In the genomic region with DNA sequence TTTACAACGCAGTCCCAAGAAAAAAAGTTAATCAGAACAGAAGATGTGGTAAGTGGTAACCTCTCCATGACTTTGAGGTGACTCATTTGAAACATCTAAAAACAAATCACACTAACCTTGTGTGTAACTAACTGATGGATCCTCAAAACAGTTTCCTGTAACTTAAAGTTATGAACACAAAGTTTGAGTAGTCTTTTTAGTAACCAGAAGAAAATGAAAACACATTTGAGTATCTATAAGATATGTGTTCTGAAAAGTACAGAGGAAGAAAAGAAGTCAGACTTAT, we compare ENCODE assay signal across 23 mouse cellular contexts. TPM values are rescaled to one million over a fixed set of nuclear protein-coding genes. Genes with fewer than 3 reads are reported as not detected.
"Had no signal": no experiment of that assay in that cellular context is flagged by ENCODE, and none has a peak within 500 bp of the region (broad histone marks: within the 10 kb centered on the region; RNA-seq: fewer than 3 reads in every experiment).

No protein-coding gene starts in this region.

- DNase-seq: liver, postnatal 0 days; lung, adult 2 months; lung, postnatal 14 days; lung, postnatal 36 days; right cerebral cortex, postnatal 14 days; thymus, adult 2 months; thymus, postnatal 25 days had no signal

- H3K4me1 ChIP-seq: lung, embryonic 15.5 days; midbrain, embryonic 13.5 days; midbrain, embryonic 15.5 days; neural tube, embryonic 12.5 days; stomach, embryonic 15.5 days had no signal

- H3K36me3 ChIP-seq: lung, embryonic 15.5 days; midbrain, embryonic 13.5 days; midbrain, embryonic 15.5 days; neural tube, embryonic 12.5 days; stomach, embryonic 15.5 days had no signal

- H3K4me2 ChIP-seq: lung, embryonic 15.5 days; midbrain, embryonic 11.5 days; midbrain, embryonic 13.5 days; midbrain, embryonic 15.5 days; neural tube, embryonic 12.5 days; stomach, embryonic 15.5 days had no signal

- ATAC-seq: liver, postnatal 0 days; lung, postnatal 0 days; midbrain, embryonic 13.5 days; midbrain, embryonic 15.5 days had no signal

- H3K27ac ChIP-seq: lung, embryonic 15.5 days; macrophage; midbrain, embryonic 13.5 days; midbrain, embryonic 15.5 days; neural tube, embryonic 12.5 days; stomach, embryonic 15.5 days; stomach, postnatal 0 days had no signal

- H3K9me3 ChIP-seq: lung, embryonic 15.5 days; megakaryocyte, embryonic 14.5 days; midbrain, embryonic 13.5 days; midbrain, embryonic 15.5 days; neural tube, embryonic 12.5 days; stomach, embryonic 15.5 days had no signal

- H3K4me3 ChIP-seq: lung, embryonic 15.5 days; megakaryocyte, embryonic 14.5 days; midbrain, embryonic 13.5 days; midbrain, embryonic 15.5 days; neural tube, embryonic 12.5 days; stomach, embryonic 15.5 days had no signal

- H3K9ac ChIP-seq: liver, postnatal 0 days; lung, embryonic 15.5 days; midbrain, embryonic 13.5 days; midbrain, embryonic 15.5 days; neural tube, embryonic 12.5 days; stomach, embryonic 15.5 days had no signal

- H3K27me3 ChIP-seq: lung, embryonic 15.5 days; midbrain, embryonic 13.5 days; midbrain, embryonic 15.5 days; neural tube, embryonic 12.5 days; stomach, embryonic 15.5 days had no signal

RNA-seq across cellular contexts. Expression of a gene that starts 51.7 kb away (rescaled TPM):
- polyA plus RNA-seq: midbrain, embryonic 11.5 days; midbrain, embryonic 13.5 days; midbrain, embryonic 15.5 days; midbrain, postnatal 0 days; neural tube, embryonic 12.5 days; neural tube, embryonic 14.5 days had no signal

RNA-seq across cellular contexts. Expression of a gene that starts 52.4 kb away (rescaled TPM):
- total RNA-seq: megakaryocyte progenitor cell, adult 5-6 weeks; midbrain, postnatal 0 days; monocyte, adult 5-6 weeks; neutrophil, adult 5-6 weeks had no signal
- polyA plus RNA-seq: lung, adult 2 months; macrophage; midbrain, embryonic 11.5 days; spleen, adult 2 months; stomach, postnatal 0 days had no signal
